21 mouse cellular contexts compared by ENCODE assay signal in the genomic region with DNA sequence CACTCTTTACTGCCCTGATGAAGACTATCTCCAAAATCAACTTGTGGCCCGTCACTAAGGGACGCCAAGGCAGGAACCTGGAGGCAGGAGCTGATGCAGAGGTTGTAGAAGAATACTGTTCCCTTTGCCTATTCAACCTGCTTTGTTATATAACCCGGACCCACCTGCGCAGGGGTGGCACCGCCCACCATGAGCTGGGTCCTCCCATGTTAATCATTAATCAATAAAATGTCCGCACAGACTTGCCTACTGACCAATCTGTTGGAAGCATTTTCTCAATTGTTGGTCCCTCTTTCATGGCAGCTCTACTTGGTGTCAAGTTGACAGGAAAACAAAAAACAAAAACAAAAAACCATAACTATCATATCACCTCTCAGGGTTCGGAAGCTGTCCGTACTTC. TPM values are rescaled to one million over a fixed set of nuclear protein-coding genes. Genes with fewer than 3 reads are reported as not detected.
"Had no signal": no experiment of that assay in that cellular context is flagged by ENCODE, and none has a peak within 500 bp of the region (broad histone marks: within the 10 kb centered on the region; RNA-seq: fewer than 3 reads in every experiment).

No protein-coding gene starts in this region.

- H3K4me3 ChIP-seq: midbrain, embryonic 10.5 days; midbrain, embryonic 12.5 days; myocyte; neural tube, embryonic 12.5 days had no signal

- H3K27ac ChIP-seq: midbrain, embryonic 10.5 days; midbrain, embryonic 12.5 days; neural tube, embryonic 12.5 days had no signal

- H3K27me3 ChIP-seq: midbrain, embryonic 12.5 days; neural tube, embryonic 12.5 days had no signal

- DNase-seq: lung, adult 18-20 months; lung, embryonic 14.5 days; lung, postnatal 10 days; lung, postnatal 4 days; midbrain, embryonic 14.5 days; retina, postnatal 1 day; right cerebral cortex, adult 18-20 months; right cerebral cortex, postnatal 25 days; right cerebral cortex, postnatal 4 days; spleen, adult 18-20 months; thymus, adult 18-20 months; thymus, postnatal 14 days; thymus, postnatal 36 days had no signal

- H3K36me3 ChIP-seq: midbrain, embryonic 10.5 days; midbrain, embryonic 12.5 days; neural tube, embryonic 12.5 days had no signal

- H3K9ac ChIP-seq: lung, embryonic 14.5 days; midbrain, embryonic 12.5 days; neural tube, embryonic 12.5 days had no signal

RNA-seq across cellular contexts. Expression of a gene that starts 22.8 kb away (rescaled TPM):
- total RNA-seq: megakaryocyte, adult 5-6 weeks had no signal
- polyA plus RNA-seq: midbrain, embryonic 14.5 days; neural tube, embryonic 14.5 days; small intestine, adult 2 months; stomach, embryonic 14.5 days had no signal
